12 mouse cellular contexts compared by ENCODE assay signal in genomic region chr6:140133734-140134133, GRCm38 (mm10).
"Had no signal": no experiment of that assay in that cellular context is flagged by ENCODE, and none has a peak within 500 bp of the region (broad histone marks: within the 10 kb centered on the region; RNA-seq: fewer than 3 reads in every experiment).

No protein-coding gene starts in this region.

- DNase-seq: kidney, adult 18-20 months; kidney, adult 9 months; kidney, postnatal 14 days; kidney, postnatal 4 days; liver, embryonic 13.5 days; lung, adult 2 months; lung, postnatal 14 days; lung, postnatal 4 days; midbrain, embryonic 14.5 days; thymus, adult 2 months; thymus, postnatal 14 days; thymus, postnatal 4 days had no signal
